Mouse (Mus musculus) intestine, postnatal 0 days (tissue): ENCODE data around the gene Bpnt1. TPM values are rescaled to one million over a fixed set of nuclear protein-coding genes. Genes with fewer than 3 reads are reported as not detected.

Experiments used
- ATAC-seq: fragments of 200-750 bp; cut with Nextera tagmentation; 2 replicates; pipeline ENCODE4 v1.8.0; 2017; ENCODE audit warnings: mild to moderate bottlenecking, moderate TSS enrichment, moderate library complexity
- H3K27ac ChIP-seq: fragments of 300-500 bp; sonication (generic); 2 replicates; pipeline ENCODE4 v1.5.1; 2014; ENCODE audit warnings: mild to moderate bottlenecking, low read depth, low read length, moderate library complexity
- H3K27me3 ChIP-seq: fragments of 300-500 bp; sonication (generic); replicated peaks from 2 replicates; pipeline ENCODE4 v1.6.1; 2014; ENCODE audit warnings: low read length, mixed read lengths; ENCODE audit not compliant: control insufficient read depth, insufficient read depth
- H3K36me3 ChIP-seq: fragments of 300-500 bp; sonication (generic); 2 replicates; pipeline ENCODE4 v1.6.1; 2014; ENCODE audit warnings: mild to moderate bottlenecking, moderate library complexity; ENCODE audit not compliant: control insufficient read depth, insufficient read depth
- H3K4me1 ChIP-seq: fragments of 300-500 bp; sonication (generic); replicated peaks from 2 replicates; pipeline ENCODE4 v1.6.1; 2014; ENCODE audit warnings: antibody characterized with exemption, low read length, mixed read lengths; ENCODE audit not compliant: control insufficient read depth, insufficient read depth
- H3K4me2 ChIP-seq: fragments of 300-500 bp; sonication (generic); replicated peaks from 2 replicates; pipeline ENCODE4 v1.6.1; 2014; ENCODE audit warnings: low read depth, mild to moderate bottlenecking, moderate library complexity
- H3K4me3 ChIP-seq: fragments of 300-500 bp; sonication (generic); 2 replicates; pipeline ENCODE4 v1.5.1; 2014; ENCODE audit warnings: low read depth, low read length
- H3K9ac ChIP-seq: fragments of 300-500 bp; sonication (generic); 2 replicates; pipeline ENCODE4 v1.6.1; 2014; ENCODE audit warnings: mild to moderate bottlenecking, low read depth, low read length
- H3K9me3 ChIP-seq: fragments of 300-500 bp; sonication (generic); 2 replicates; pipeline ENCODE4 v1.6.1; 2016; ENCODE audit warnings: mixed run types; ENCODE audit not compliant: control insufficient read depth
- CTCF ChIP-seq: sonication (generic); IDR thresholded peaks from 2 replicates; pipeline ENCODE4 v1.5.1; 2016; ENCODE audit warnings: low read depth, mild to moderate bottlenecking, control low read depth, antibody characterized with exemption, moderate library complexity
- WGBS: fragments of 180-500 bp; shearing (Covaris S2); extraction: QIAGEN DNeasy Blood & Tissue Kit; methylation state at CpG from one replicate; pipeline ENCODE4 v1.1.7; 2014; 5-methylcytosine and 5-hydroxymethylcytosine counted together
- polyA plus RNA-seq: library from polyadenylated mRNA; unstranded; fragments of >200 nt; fragmentation: Nextera tagmentation; extraction: Ambion mirVana; gene quantifications from 2 replicates; pipeline ENCODE4 v1.2.1, GENCODE M21; 2015

Gene Bpnt1
- polyA plus RNA-seq, 1 experiment from 2014 or later = 302 TPM

GRCm38 (mm10) chr1:185306836-185307235 lies 25.1 kb upstream of the Bpnt1 start:
- 86% methylated on average over 12 of the region's 12 CpGs for WGBS
- Histone ChIP-seq H3K9me3 (no peaks in the 10 kb centered on the region), H3K9ac (no peak overlapping the region), H3K27me3 (no peaks in the 10 kb centered on the region), H3K4me3 (no peak overlapping the region), H3K4me2 (no peak overlapping the region), H3K4me1 (peaks cover 6% of the 10 kb centered on the region; the same call in 1 of the 2 replicates), H3K36me3 (peaks cover 20% of the 10 kb centered on the region), H3K27ac (peak overlapping the region; percentile 80)
- no peak for TF ChIP-seq CTCF
- ATAC-seq = no peak

DNA sequence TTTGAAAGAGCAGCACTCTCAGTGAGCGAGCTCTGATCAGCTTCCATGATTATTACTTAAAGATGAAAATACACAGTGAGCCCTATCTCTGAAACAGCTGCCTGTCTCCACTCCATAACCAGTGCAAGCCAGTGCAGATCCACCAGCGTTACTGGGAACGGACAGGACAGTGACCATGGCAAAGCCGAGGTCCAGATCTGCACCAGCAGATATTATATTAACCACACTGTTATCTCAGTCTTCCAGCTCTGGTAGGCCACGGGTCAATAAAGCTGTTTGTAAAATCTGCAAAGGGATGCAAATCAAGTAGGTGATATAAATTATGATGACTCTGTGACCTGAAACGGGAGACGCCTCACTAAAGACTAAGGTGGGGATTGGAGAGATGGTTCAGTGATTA lies 24.3 kb upstream of the Bpnt1 start:
- peak overlapping the region; percentile 39 for H3K4me2 ChIP-seq
- H3K27ac ChIP-seq = peak overlapping the region; percentile 80

DNA sequence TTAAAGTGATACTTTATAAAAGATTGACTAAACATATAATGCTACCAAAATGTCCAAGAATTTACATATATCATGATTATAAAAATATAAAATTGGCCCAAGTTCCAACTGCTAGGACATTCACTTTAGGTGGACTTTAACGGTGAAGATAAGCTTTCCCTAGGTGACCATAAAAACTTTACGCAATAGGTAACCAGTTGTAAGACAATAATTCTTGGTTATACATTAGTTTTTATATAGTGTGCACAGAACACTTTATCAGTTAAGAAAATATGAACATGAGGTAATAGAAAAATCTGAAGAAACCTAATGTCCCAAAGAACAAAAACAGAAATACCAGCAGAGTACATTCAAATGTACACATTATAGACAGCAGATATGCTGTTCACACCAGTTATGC lies 23.6 kb upstream of the Bpnt1 start:
- ATAC-seq = peak; percentile 70
- Histone ChIP-seq H3K9me3 (no peaks in the 10 kb centered on the region), H3K27ac (peak overlapping the region; percentile 80), H3K27me3 (no peaks in the 10 kb centered on the region), H3K36me3 (peaks cover 14% of the 10 kb centered on the region), H3K4me2 (peak overlapping the region; percentile 44), H3K4me1 (peaks cover 6% of the 10 kb centered on the region; the same call in 1 of the 2 replicates), H3K4me3 (0 out of 2 replicates have a peak overlapping the region, but pooled peaks have one; percentile 4), H3K9ac (no peak overlapping the region)
- TF ChIP-seq CTCF = no peak
- WGBS = 44% methylated on average over 2 of the region's 2 CpGs

More for the DNA sequence above, 24.3 kb upstream of the Bpnt1 start:
- Histone ChIP-seq H3K4me1 (peaks cover 6% of the 10 kb centered on the region; the same call in 1 of the 2 replicates), H3K9me3 (no peaks in the 10 kb centered on the region), H3K4me3 (no peak overlapping the region), H3K36me3 (peaks cover 16% of the 10 kb centered on the region), H3K9ac (no peak overlapping the region), H3K27me3 (no peaks in the 10 kb centered on the region)
- WGBS = 43% methylated on average over 7 of the region's 7 CpGs
- no peak for TF ChIP-seq CTCF
- no peak for ATAC-seq

DNA sequence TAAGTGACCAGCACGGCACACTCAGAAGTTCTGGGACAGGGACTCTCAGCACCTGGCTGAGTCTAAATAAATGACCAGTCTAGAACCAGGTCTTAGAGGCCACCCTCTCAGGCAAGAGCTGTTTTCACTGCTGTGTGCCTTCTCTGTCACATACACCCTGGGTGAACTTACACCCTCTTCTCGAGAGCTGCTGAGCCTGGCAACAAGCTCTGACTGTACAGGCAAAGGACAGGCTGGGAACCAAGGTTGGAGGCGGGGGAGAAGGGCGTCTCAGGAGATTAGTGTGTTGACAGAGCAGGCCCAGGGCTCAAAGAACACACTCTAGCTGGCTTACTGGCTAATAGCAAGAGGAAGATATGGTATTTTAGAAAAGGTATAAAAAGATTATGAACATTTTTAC lies 23.0 kb upstream of the Bpnt1 start:
- no peaks in the 10 kb centered on the region for H3K27me3 ChIP-seq
- H3K4me2 ChIP-seq = peak overlapping the region; percentile 44
- TF ChIP-seq CTCF = no peak
- WGBS = 30% methylated on average over 4 of the region's 4 CpGs
- no peak overlapping the region for H3K9ac ChIP-seq
- 0 out of 2 replicates have a peak overlapping the region, but pooled peaks have one; percentile 4 for H3K4me3 ChIP-seq
- H3K36me3 ChIP-seq = peaks cover 20% of the 10 kb centered on the region
- ATAC-seq = peak; percentile 81
- no peaks in the 10 kb centered on the region for H3K9me3 ChIP-seq
- H3K4me1 ChIP-seq = peaks cover 6% of the 10 kb centered on the region; the same call in 1 of the 2 replicates
- peak overlapping the region; percentile 76 for H3K27ac ChIP-seq

GRCm38 (mm10) chr1:185311949-185312348 lies 20.0 kb upstream of the Bpnt1 start:
- ATAC-seq = peak; percentile 81
- WGBS = 37% methylated on average over 9 of the region's 9 CpGs
- H3K9ac ChIP-seq = peak overlapping the region; percentile 50

DNA sequence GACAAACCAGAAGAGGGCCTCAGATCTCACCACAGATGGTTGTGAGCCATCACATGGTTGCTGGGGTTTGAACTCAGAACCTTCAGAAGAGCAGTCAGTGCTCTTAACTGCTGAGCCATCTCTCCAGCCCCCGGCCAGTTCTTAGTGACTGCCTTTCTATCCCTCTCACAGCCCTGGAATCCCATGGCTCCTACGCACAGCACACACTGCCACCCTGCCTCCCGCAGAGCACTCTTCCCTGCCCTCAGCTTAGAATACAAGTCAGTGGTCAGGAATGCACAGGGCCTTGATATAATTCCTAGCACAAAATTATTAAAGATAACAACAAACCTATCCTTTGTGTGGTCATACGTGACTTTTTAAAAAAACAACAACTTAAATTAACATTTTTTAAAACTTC lies 17.4 kb upstream of the Bpnt1 start:
- no peaks in the 10 kb centered on the region for H3K27me3 ChIP-seq
- TF ChIP-seq CTCF = peak; percentile 29; the same call in 1 of the 2 replicates
- no peak overlapping the region for H3K9ac ChIP-seq
- H3K9me3 ChIP-seq = no peaks in the 10 kb centered on the region
- no peak overlapping the region for H3K4me3 ChIP-seq
- peak; percentile 7; the same call in 1 of the 2 replicates for ATAC-seq
- WGBS = 66% methylated on average over 4 of the region's 4 CpGs
- 0 out of 2 replicates have a peak overlapping the region, but pooled peaks have one; percentile 90 for H3K27ac ChIP-seq
- H3K4me1 ChIP-seq = peaks cover 6% of the 10 kb centered on the region; the same call in 1 of the 2 replicates
- H3K4me2 ChIP-seq = peak overlapping the region; percentile 59; the same call in 1 of the 2 replicates
- peaks cover 51% of the 10 kb centered on the region for H3K36me3 ChIP-seq

More at GRCm38 (mm10) chr1:185311949-185312348, 20.0 kb upstream of the Bpnt1 start:
- no peak for TF ChIP-seq CTCF
- H3K4me3 ChIP-seq = peak overlapping the region; percentile 34
- no peaks in the 10 kb centered on the region for H3K9me3 ChIP-seq
- no peaks in the 10 kb centered on the region for H3K27me3 ChIP-seq
- H3K27ac ChIP-seq = peak overlapping the region; percentile 90
- peak overlapping the region; percentile 59 for H3K4me2 ChIP-seq
- peaks cover 6% of the 10 kb centered on the region; the same call in 1 of the 2 replicates for H3K4me1 ChIP-seq
- peaks cover 35% of the 10 kb centered on the region for H3K36me3 ChIP-seq
